Mouse (Mus musculus) liver, embryonic 16.5 days (tissue): ENCODE measurements around the gene Nmt2. TPM values are rescaled to one million over a fixed set of nuclear protein-coding genes. Genes with fewer than 3 reads are reported as not detected.

ENCODE experiments used
- ATAC-seq: fragments of 200-750 bp; cut with Nextera tagmentation; 2 replicates; pipeline ENCODE4 v1.8.0; 2017; ENCODE audit warnings: low read depth, mild to moderate bottlenecking, moderate number of reproducible peaks, moderate library complexity
- H3K27ac ChIP-seq: fragments of 300-500 bp; sonication (generic); 2 replicates; pipeline ENCODE4 v1.5.1; 2014; ENCODE audit warnings: mild to moderate bottlenecking, low read length
- H3K27me3 ChIP-seq: fragments of 300-500 bp; sonication (generic); 2 replicates; pipeline ENCODE4 v1.6.1; 2014; ENCODE audit warnings: low read depth, low read length, mixed read lengths; ENCODE audit not compliant: control insufficient read depth, insufficient read depth
- H3K36me3 ChIP-seq: fragments of 300-500 bp; sonication (generic); 2 replicates; pipeline ENCODE4 v1.6.1; 2014; ENCODE audit warnings: mild to moderate bottlenecking; ENCODE audit not compliant: control insufficient read depth, insufficient read depth
- H3K4me1 ChIP-seq: fragments of 300-500 bp; sonication (generic); 2 replicates; pipeline ENCODE4 v1.6.1; 2014; ENCODE audit warnings: low read depth, low read length, mixed read lengths; ENCODE audit not compliant: control insufficient read depth
- H3K4me2 ChIP-seq: fragments of 300-500 bp; sonication (generic); 2 replicates; pipeline ENCODE4 v1.6.1; 2014; ENCODE audit warnings: low read depth, low read length, mixed read lengths
- H3K4me3 ChIP-seq: fragments of 300-500 bp; sonication (generic); 2 replicates; pipeline ENCODE4 v1.5.1; 2014; ENCODE audit warnings: low read depth, mild to moderate bottlenecking, low read length
- H3K9ac ChIP-seq: fragments of 300-500 bp; sonication (generic); 2 replicates; pipeline ENCODE4 v1.6.1; 2014; ENCODE audit warnings: low read depth, low read length
- H3K9me3 ChIP-seq: fragments of 300-500 bp; sonication (generic); replicated peaks from 2 replicates; pipeline ENCODE4 v1.6.1; 2016; ENCODE audit warnings: low read length; ENCODE audit not compliant: control insufficient read depth
- WGBS: fragments of 180-500 bp; shearing (Covaris S2); extraction: QIAGEN DNeasy Blood & Tissue Kit; methylation state at CpG from one replicate; pipeline ENCODE4 v1.1.7; 2014; ENCODE audit not compliant: insufficient replicate concordance; 5-methylcytosine and 5-hydroxymethylcytosine counted together
- polyA plus RNA-seq: library from polyadenylated mRNA; unstranded; fragments of >200 nt; fragmentation: Nextera tagmentation; extraction: Ambion mirVana; gene quantifications from 2 replicates; pipeline ENCODE4 v1.2.1, GENCODE M21; 2015

Gene Nmt2
- polyA plus RNA-seq, 1 experiment from 2014 or later = 12.0 TPM

DNA sequence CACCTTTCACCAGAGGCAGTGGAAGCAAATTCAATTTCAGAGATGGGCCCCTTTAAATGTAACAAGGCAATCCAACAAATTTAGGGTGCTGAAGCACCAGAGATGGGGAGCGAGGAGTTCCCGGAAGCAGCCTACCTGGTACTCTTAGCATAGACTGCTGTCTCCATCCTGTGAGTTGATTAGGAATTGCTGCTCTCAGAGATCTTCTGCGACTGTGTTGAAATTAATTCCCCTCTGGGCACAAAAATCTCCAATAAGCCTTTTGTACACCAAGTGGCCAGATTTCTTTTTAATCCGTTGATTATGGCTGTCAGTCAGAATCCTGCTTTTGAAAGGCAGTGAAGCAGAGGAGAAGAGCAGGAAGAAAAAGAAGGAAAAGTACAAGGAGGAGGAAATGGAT is 81.1 kb downstream of the Nmt2 start:
- no peak overlapping the region for H3K4me2 ChIP-seq
- ATAC-seq = no peak
- H3K4me1 ChIP-seq = no peaks in the 10 kb centered on the region
- 54% methylated on average over 4 of the region's 4 CpGs for WGBS
- H3K27me3 ChIP-seq = no peaks in the 10 kb centered on the region
- no peaks in the 10 kb centered on the region for H3K9me3 ChIP-seq
- no peak overlapping the region for H3K4me3 ChIP-seq
- H3K27ac ChIP-seq = no peak overlapping the region
- H3K9ac ChIP-seq = no peak overlapping the region
- H3K36me3 ChIP-seq = no peaks in the 10 kb centered on the region

Other genes with a start within 250 kb of the Nmt2 start
- 2.6 and 2.9 TPM in 2 replicates for gene Fam171a1, start 170.0 kb upstream of the Nmt2 start, polyA plus RNA-seq
- 7.3 and 7.4 TPM in 2 replicates for gene Rpp38, start 48.4 kb downstream of the Nmt2 start, polyA plus RNA-seq
- gene Acbd7, start 52.0 kb downstream of the Nmt2 start, polyA plus RNA-seq = 0.32 and 0.40 TPM in 2 replicates
- gene Olah, start 113.0 kb downstream of the Nmt2 start, polyA plus RNA-seq = not detected in 2 replicates
- not detected in 2 replicates for gene Meig1, start 138.4 kb downstream of the Nmt2 start, polyA plus RNA-seq
- gene Dclre1c, start 139.9 kb downstream of the Nmt2 start, polyA plus RNA-seq = 3.9 and 4.2 TPM in 2 replicates
- 3.7 and 4.0 TPM in 2 replicates for gene Suv39h2, start 190.8 kb downstream of the Nmt2 start, polyA plus RNA-seq
- gene Gm45902, start 228.6 kb downstream of the Nmt2 start, polyA plus RNA-seq = 1.4 and 1.5 TPM in 2 replicates
- 51.4 and 58.6 TPM in 2 replicates for gene Hspa14, start 228.6 kb downstream of the Nmt2 start, polyA plus RNA-seq
- 0.09 and 0.11 TPM in 2 replicates for gene Cdnf, start 228.8 kb downstream of the Nmt2 start, polyA plus RNA-seq